Mouse (Mus musculus): ENCODE measurements at regions not wholly inside any gene's neighbourhood (a gene's known extent, or its start where the extent isn't known, plus 50 kb on each side); places are given as distances from the start of the nearest gene placed in this dataset.

GRCm38 (mm10) chr15:36700196-36700595 is 307.4 kb downstream of the Zfp706 start:
- TF ChIP-seq POLR2A (IDR thresholded peaks at IDR 0.05; ENCODE audit: low read depth, low read length) (no peak), CTCF (IDR thresholded peaks at IDR 0.05; ENCODE audit: extremely low read depth, insufficient read length, insufficient replicate concordance, low read depth, low read length) (no peak)
